Mouse (Mus musculus) cerebellum, adult 11 months (tissue): Measurements from ENCODE around the gene Zfp426.
A peak's percentile ranks its signal among the peaks of the same experiment; 100 is the strongest.

Experiments
- DNase-seq: peaks from one replicate; pipeline ENCODE4 v3.0.0; 2022

The Zfp426 gene

GRCm38 (mm10) chr9:20492527-20493233 lies at the start of gene Zfp426:
Gene Zfp426, minus strand, starts transcription at chr9:20492746.
- peak; percentile 83 for DNase-seq

GRCm38 (mm10) chr9:20536598-20536997 lies 44.1 kb upstream of the Zfp426 start:
- DNase-seq = no peak

GRCm38 (mm10) chr9:20534326-20534926 lies 41.9 kb upstream of the Zfp426 start:
- DNase-seq = no peak

- peak; percentile 90 for DNase-seq
Measured at GRCm38 (mm10) chr9:20521306-20521957, 28.9 kb upstream of the Zfp426 start, which contains the start of gene Zfp266. Gene Zfp266, minus strand, starts transcription at chr9:20521417.

- DNase-seq = no peak
Measured at GRCm38 (mm10) chr9:20520531-20521210, 28.1 kb upstream of the Zfp426 start.

GRCm38 (mm10) chr9:20519949-20520348 lies 27.4 kb upstream of the Zfp426 start:
- DNase-seq = no peak

GRCm38 (mm10) chr9:20518708-20519107 lies 26.2 kb upstream of the Zfp426 start:
- DNase-seq = no peak

- no peak for DNase-seq
Measured at GRCm38 (mm10) chr9:20517727-20518126, 25.2 kb upstream of the Zfp426 start.

GRCm38 (mm10) chr9:20514016-20514415 lies 21.5 kb upstream of the Zfp426 start:
- DNase-seq = no peak

GRCm38 (mm10) chr9:20512714-20513113 lies 20.2 kb upstream of the Zfp426 start:
- no peak for DNase-seq

- no peak for DNase-seq
Measured at GRCm38 (mm10) chr9:20511645-20512044, 19.1 kb upstream of the Zfp426 start.

- DNase-seq = no peak
Measured at GRCm38 (mm10) chr9:20510346-20510745, 17.8 kb upstream of the Zfp426 start.

- DNase-seq = no peak
Measured at GRCm38 (mm10) chr9:20509676-20510075, 17.1 kb upstream of the Zfp426 start.

GRCm38 (mm10) chr9:20504801-20505200 lies 12.3 kb upstream of the Zfp426 start:
- DNase-seq = no peak

- peak; percentile 10 for DNase-seq
Measured at GRCm38 (mm10) chr9:20493281-20493680, 735 bp upstream of the Zfp426 start.

GRCm38 (mm10) chr9:20491858-20492526 lies 554 bp downstream of the Zfp426 start:
- DNase-seq = no peak

- no peak for DNase-seq
Measured at GRCm38 (mm10) chr9:20489536-20489935, 3.0 kb downstream of the Zfp426 start.

GRCm38 (mm10) chr9:20479396-20479795 lies 13.2 kb downstream of the Zfp426 start:
- DNase-seq = no peak

- DNase-seq = no peak
Measured at GRCm38 (mm10) chr9:20476632-20477031, 15.9 kb downstream of the Zfp426 start.

GRCm38 (mm10) chr9:20466761-20467442 lies 25.6 kb downstream of the Zfp426 start:
- DNase-seq = peak; percentile 49

GRCm38 (mm10) chr9:20459377-20460317 lies 32.9 kb downstream of the Zfp426 start, which contains the start of gene Zfp26:
Gene Zfp26, minus strand, starts transcription at chr9:20460162.
- peak; percentile 58 for DNase-seq
